Mouse (Mus musculus) brain, embryonic 14.5 days (tissue): ENCODE measurements at regions not wholly inside any gene's neighbourhood (a gene's known extent, or its start where the extent isn't known, plus 50 kb on each side); places are given as distances from the start of the nearest gene placed in this dataset.

Source experiments
- DNase-seq: peaks from one replicate; pipeline ENCODE4 v3.0.0-alpha.2; 2011; ENCODE audit warnings: low read depth
- CTCF ChIP-seq: fragments of 200-500 bp; IDR thresholded peaks from 2 replicates; pipeline ENCODE4 v1.5.1; 2012; ENCODE audit warnings: inconsistent platforms, mild to moderate bottlenecking, moderate library complexity, borderline replicate concordance; ENCODE audit not compliant: insufficient read depth, insufficient read length; ENCODE audit errors: extremely low read depth
- POLR2A ChIP-seq: fragments of 200-500 bp; IDR thresholded peaks from 2 replicates; pipeline ENCODE4 v1.6.1; 2012; ENCODE audit warnings: mild to moderate bottlenecking, inconsistent platforms, borderline replicate concordance; ENCODE audit not compliant: poor library complexity, insufficient read depth, insufficient read length, severe bottlenecking; ENCODE audit errors: extremely low read depth

GRCm38 (mm10) chr17:88910144-88910543 lies 118.4 kb upstream of the Lhcgr start:
- DNase-seq, result no peak
- TF ChIP-seq POLR2A (no peak), CTCF (no peak)

DNA sequence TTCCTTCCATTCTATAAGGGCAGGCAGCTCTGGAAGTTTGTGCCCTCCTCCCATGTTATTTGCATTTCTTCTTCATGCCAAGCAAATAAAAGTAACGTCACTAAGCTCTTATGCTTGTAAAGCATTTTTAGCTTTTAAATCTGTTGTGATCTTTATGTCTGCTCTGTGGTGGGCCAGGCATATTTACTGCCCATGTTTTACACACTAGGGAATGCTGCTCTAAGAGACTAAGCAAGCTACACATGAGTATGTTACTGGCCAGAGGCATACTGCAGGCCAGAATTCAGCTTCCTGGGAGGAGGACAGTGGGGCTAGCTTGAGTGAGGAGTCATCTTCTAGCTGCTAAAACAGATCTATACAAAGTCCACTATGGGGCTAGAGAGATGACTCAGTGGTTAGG lies 110.0 kb upstream of the Lhcgr start:
- DNase-seq, result no peak
- no peak for TF ChIP-seq CTCF

GRCm38 (mm10) chr17:88900904-88901303 lies 109.1 kb upstream of the Lhcgr start:
- no peak for TF ChIP-seq CTCF
- TF ChIP-seq POLR2A, result no peak
- no peak for DNase-seq

GRCm38 (mm10) chr17:88898705-88899668 lies 107.2 kb upstream of the Lhcgr start:
- DNase-seq, result no peak
- no peak for TF ChIP-seq POLR2A
- TF ChIP-seq CTCF, result no peak

DNA sequence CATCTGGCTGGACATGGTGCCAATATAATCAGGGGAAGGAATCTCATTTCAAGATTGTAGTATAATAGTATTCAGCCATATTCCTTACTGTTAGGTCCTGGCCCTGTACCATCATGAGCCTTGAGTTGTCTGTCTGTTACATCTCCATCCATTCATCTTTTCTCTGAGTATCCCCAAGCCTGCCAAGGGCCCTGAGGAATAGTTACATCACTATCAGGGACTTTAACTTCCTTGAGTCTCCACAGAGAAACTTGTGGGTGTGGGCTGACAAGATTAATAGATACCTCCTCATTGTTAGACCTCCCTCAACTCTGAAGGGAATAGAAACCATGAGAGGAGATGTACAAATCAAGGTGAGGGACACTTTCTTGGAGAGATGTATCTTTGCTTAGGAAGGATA lies 101.7 kb upstream of the Lhcgr start:
- no peak for DNase-seq
- no peak for TF ChIP-seq POLR2A
- no peak for TF ChIP-seq CTCF

- TF ChIP-seq CTCF (no peak), POLR2A (no peak)
- no peak for DNase-seq
These were observed 93.7 kb upstream of the Lhcgr start for GRCm38 (mm10) chr17:88885526-88885925.

DNA sequence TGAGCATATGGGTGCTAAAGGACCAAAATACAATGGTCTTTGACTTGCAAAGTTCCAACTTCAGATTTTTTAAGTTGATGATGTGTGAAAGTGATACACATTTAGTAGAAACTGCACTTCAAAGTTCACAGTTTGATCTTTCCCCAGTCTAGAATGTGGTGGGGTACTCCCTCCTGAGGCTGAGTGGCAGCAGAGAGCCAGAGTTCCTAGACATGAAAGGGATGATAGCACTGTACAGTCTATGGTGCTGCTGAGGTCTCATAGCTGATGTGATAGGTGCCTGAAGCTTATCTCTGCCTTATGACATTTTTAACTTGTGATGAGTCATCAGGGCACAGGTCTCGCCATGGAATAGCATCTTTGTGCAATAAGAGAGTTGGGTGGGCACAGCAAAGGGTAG lies 87.9 kb upstream of the Lhcgr start:
- no peak for DNase-seq

GRCm38 (mm10) chr17:88870342-88870985 lies 78.7 kb upstream of the Lhcgr start:
- DNase-seq, result peak; percentile 44
- no peak for TF ChIP-seq POLR2A
- TF ChIP-seq CTCF, result no peak

More for the DNA sequence above, 87.9 kb upstream of the Lhcgr start:
- no peak for TF ChIP-seq POLR2A
- no peak for TF ChIP-seq CTCF

GRCm38 (mm10) chr17:88864631-88865030 lies 72.8 kb upstream of the Lhcgr start:
- no peak for DNase-seq
- TF ChIP-seq POLR2A (no peak), CTCF (no peak)

- DNase-seq, result no peak
- TF ChIP-seq POLR2A (no peak), CTCF (no peak)
These were observed 72.4 kb upstream of the Lhcgr start for GRCm38 (mm10) chr17:88864214-88864613.

DNA sequence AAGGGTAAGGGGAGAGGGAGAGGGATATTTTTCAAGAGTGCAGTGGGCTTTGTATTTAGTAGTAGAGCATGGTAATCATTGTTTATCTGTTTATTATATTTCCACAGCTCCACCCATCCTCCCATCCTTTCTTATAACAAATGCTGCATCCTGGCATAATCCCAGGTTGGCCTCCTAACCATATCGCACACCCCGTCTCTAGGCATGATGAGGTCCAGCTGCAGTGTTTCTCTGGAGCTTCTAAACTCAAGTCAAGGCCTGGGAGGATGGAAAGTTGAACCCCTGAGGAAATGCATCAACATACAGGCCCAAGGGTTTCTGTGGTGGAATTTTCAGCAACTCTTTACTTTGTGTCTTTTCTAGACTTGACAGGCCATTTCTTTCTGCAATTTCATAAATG lies 69.3 kb upstream of the Lhcgr start:
- no peak for DNase-seq
- TF ChIP-seq POLR2A, result no peak

DNA sequence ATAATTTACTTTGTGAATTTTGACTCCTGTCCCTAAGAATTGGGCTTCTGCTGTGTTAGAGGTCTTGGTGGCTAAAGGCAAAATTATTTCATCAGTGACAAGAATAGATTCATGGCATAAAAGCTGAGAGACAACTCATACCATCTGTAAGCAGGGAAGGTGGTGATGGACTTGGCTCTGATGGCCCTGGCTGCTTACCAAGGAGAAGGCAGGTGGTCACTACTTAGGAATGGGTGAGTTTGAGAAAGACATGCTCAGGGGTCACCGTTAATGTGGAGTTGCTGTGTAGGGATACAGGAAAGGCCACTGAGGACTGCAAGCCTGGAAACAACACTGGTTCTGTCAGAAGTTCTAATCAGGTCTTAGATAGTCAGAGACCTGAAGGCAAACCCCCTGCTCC lies 68.8 kb upstream of the Lhcgr start:
- no peak for DNase-seq
- TF ChIP-seq POLR2A (no peak), CTCF (no peak)
